ENCODE assay signal across 8 mouse cellular contexts in genomic region chr13:21753524-21754285, GRCm38 (mm10). TPM values are rescaled to one million over a fixed set of nuclear protein-coding genes. Genes with fewer than 3 reads are reported as not detected.
DNase-seq lines count a peak whose midpoint lies in the region; ATAC-seq and TF ChIP-seq lines count a peak whose summit lies in the region.
"Not testable (repeated sequence)": the region's sequence is repeated elsewhere in the genome, so short reads cannot be mapped to it uniquely, and the experiment has no call there.

Gene Hist1h2ak (minus strand): TSS chr13:21753827.
Gene Hist1h2bn (plus strand): TSS chr13:21754123.

- H3K4me1 ChIP-seq in hindbrain, embryonic 10.5 days (replicated peaks) = peaks cover 51% of the 10 kb centered on the region
- peaks cover 29% of the 10 kb centered on the region for H3K4me1 ChIP-seq in lung, embryonic 15.5 days
- not testable (repeated sequence) for H3K4me1 ChIP-seq in olfactory bulb, adult 2 months (ENCODE audit: control insufficient read depth, insufficient read depth, low read length)

- peak; percentile 99 for DNase-seq in MEL-GATA-1-ER (ENCODE audit: extremely low read depth, low read depth)
- DNase-seq in cerebellum, adult 8-10 months = peak; percentile 67
- DNase-seq in forelimb bud, embryonic 11.5 days (ENCODE audit: low read depth, low spot score) = peak; percentile 96
- DNase-seq in hindbrain, embryonic 10.5 days (ENCODE audit: low spot score) = peak; percentile 77
- peak; percentile 86 for DNase-seq in layer of hippocampus, adult 9-10 months (ENCODE audit: low spot score)
- DNase-seq in thymus, adult 18-20 months = peak; percentile 56 to 76

- under 1% methylated on average over 50 of the region's 50 CpGs for WGBS in hindbrain, embryonic 10.5 days
- WGBS in lung, embryonic 15.5 days = under 1% methylated on average over 49 of the region's 50 CpGs
- under 1% methylated on average over 46 of the region's 50 CpGs for WGBS in olfactory bulb, adult 2 months

- H3K4me3 ChIP-seq in hindbrain, embryonic 10.5 days = peak within 1 kb of the TSS; percentile 55
- H3K4me3 ChIP-seq in lung, embryonic 15.5 days = peak within 1 kb of the TSS; percentile 47
- H3K4me3 ChIP-seq in olfactory bulb, adult 2 months (ENCODE audit: insufficient read depth, low read depth, low read length) = peak within 1 kb of the TSS; percentile 71

- H3K4me2 ChIP-seq in lung, embryonic 15.5 days = peak within 1 kb of the TSS; percentile 70

- peak; percentile 49 for TF ChIP-seq POLR2A in olfactory bulb, adult 2 months (IDR thresholded peaks at IDR 0.05; ENCODE audit: insufficient read depth, low read depth, low read length)

- H3K9ac ChIP-seq in lung, embryonic 15.5 days = peak within 1 kb of the TSS; percentile 55

- not testable (repeated sequence) for TF ChIP-seq CTCF in olfactory bulb, adult 2 months (IDR thresholded peaks at IDR 0.05; ENCODE audit: insufficient read depth, low read depth, low read length)

- ATAC-seq in lung, embryonic 15.5 days (ENCODE audit: borderline replicate concordance, extremely low read depth, low FRiP score, low TSS enrichment) = peak; percentile 92

- not testable (repeated sequence) for H3K9me3 ChIP-seq in hindbrain, embryonic 10.5 days; lung, embryonic 15.5 days

- H3K36me3 ChIP-seq in hindbrain, embryonic 10.5 days; lung, embryonic 15.5 days: not testable (repeated sequence)

- peak within 1 kb of the TSS; percentile 95 for H3K27ac ChIP-seq in hindbrain, embryonic 10.5 days
- H3K27ac ChIP-seq in lung, embryonic 15.5 days = peak within 1 kb of the TSS; percentile 96
- H3K27ac ChIP-seq in olfactory bulb, adult 2 months (ENCODE audit: insufficient read depth, low read depth, low read length) = peak within 1 kb of the TSS; percentile 93

- H3K27me3 ChIP-seq in hindbrain, embryonic 10.5 days (ENCODE audit: insufficient read depth, poor library complexity, severe bottlenecking); lung, embryonic 15.5 days: not testable (repeated sequence)

RNA-seq across cellular contexts. Expression of gene Hist1h2ak, which starts in this region (rescaled TPM):
- 14.0 and 21.0 TPM in 2 replicates for polyA plus RNA-seq in hindbrain, embryonic 10.5 days (2016; fragmentation: Nextera tagmentation; extraction: Ambion mirVana)
- 43.1 and 47.1 TPM in 2 replicates for polyA plus RNA-seq in lung, embryonic 15.5 days (2015; fragmentation: Nextera tagmentation; extraction: Ambion mirVana)
- not detected in 2 replicates for polyA plus RNA-seq in olfactory bulb, adult 2 months (2012; ENCODE audit: insufficient read depth, insufficient read length, low replicate concordance, missing spikeins)

RNA-seq across cellular contexts. Expression of gene Hist1h2bn, which starts in this region (rescaled TPM):
- polyA plus RNA-seq in hindbrain, embryonic 10.5 days (2016; fragmentation: Nextera tagmentation; extraction: Ambion mirVana) = 1.0 and 3.4 TPM in 2 replicates
- 5.5 and 6.1 TPM in 2 replicates for polyA plus RNA-seq in lung, embryonic 15.5 days (2015; fragmentation: Nextera tagmentation; extraction: Ambion mirVana)
- not detected in 2 replicates for polyA plus RNA-seq in olfactory bulb, adult 2 months (2012; ENCODE audit: insufficient read depth, insufficient read length, low replicate concordance, missing spikeins)

Comparison
In these comparisons a context has a peak if more than half of its experiments do, and no peak if none do; other contexts are left out.
1. Peak in every context shown above with its lines: DNase-seq, ATAC-seq, H3K4me3 ChIP-seq and H3K27ac ChIP-seq.
2. RNA of gene Hist1h2ak (polyA plus RNA-seq): 43.1 to 47.1 TPM in lung, embryonic 15.5 days and 14.0 to 21.0 TPM in hindbrain, embryonic 10.5 days; not detected in olfactory bulb, adult 2 months; every median in the first group is over 10 times any median in the second.